Mouse (Mus musculus): Measurements from ENCODE around the gene Acaa1a. TPM values are rescaled to one million over a fixed set of nuclear protein-coding genes. Genes with fewer than 3 reads are reported as not detected.

The Acaa1a gene
- polyA plus RNA-seq, 1 experiment from 2014 or later, result 72.6 TPM

GRCm38 (mm10) chr9:119371251-119371650, 31.8 kb downstream of the Acaa1a start:
- H3K4me1 ChIP-seq, result no peaks in the 10 kb centered on the region
- no peaks in the 10 kb centered on the region for H3K9me3 ChIP-seq
- H3K4me3 ChIP-seq, result no peak overlapping the region
- DNase-seq (ENCODE audit: extremely low spot score, low spot score), result no peak
- no peak overlapping the region for H3K27ac ChIP-seq
- 75% methylated on average over 4 of the region's 4 CpGs for WGBS
- H3K27me3 ChIP-seq (ENCODE audit: poor library complexity, severe bottlenecking), result no peaks in the 10 kb centered on the region
- H3K36me3 ChIP-seq (replicated peaks), result peaks cover 70% of the 10 kb centered on the region

GRCm38 (mm10) chr9:119375008-119375407, 35.5 kb downstream of the Acaa1a start:
- DNase-seq (ENCODE audit: extremely low spot score, low spot score), result no peak
- 75% methylated on average over 3 of the region's 3 CpGs for WGBS
- H3K4me1 ChIP-seq, result no peaks in the 10 kb centered on the region
- no peak overlapping the region for H3K4me3 ChIP-seq
- H3K27ac ChIP-seq, result no peak overlapping the region
- H3K36me3 ChIP-seq (replicated peaks), result peaks cover 75% of the 10 kb centered on the region
- no peaks in the 10 kb centered on the region for H3K27me3 ChIP-seq (ENCODE audit: poor library complexity, severe bottlenecking)
- H3K9me3 ChIP-seq, result no peaks in the 10 kb centered on the region

- Histone ChIP-seq H3K4me3 (no peak overlapping the region), H3K9me3 (no peaks in the 10 kb centered on the region), H3K36me3 (replicated peaks) (peaks cover 77% of the 10 kb centered on the region), H3K4me1 (no peaks in the 10 kb centered on the region), H3K27ac (no peak overlapping the region), H3K27me3 (ENCODE audit: poor library complexity, severe bottlenecking) (no peaks in the 10 kb centered on the region)
- DNase-seq (ENCODE audit: extremely low spot score, low spot score), result no peak
- 76% methylated on average over 6 of the region's 6 CpGs for whole genome bisulfite sequencing
These were observed 36.1 kb downstream of the Acaa1a start for GRCm38 (mm10) chr9:119375556-119375955.

- no peaks in the 10 kb centered on the region for H3K4me1 ChIP-seq
- no peaks in the 10 kb centered on the region for H3K27me3 ChIP-seq (ENCODE audit: poor library complexity, severe bottlenecking)
- no peak overlapping the region for H3K27ac ChIP-seq
- 95% methylated on average over 4 of the region's 4 CpGs for WGBS
- H3K4me3 ChIP-seq, result no peak overlapping the region
- no peak for DNase-seq (ENCODE audit: extremely low spot score, low spot score)
- no peaks in the 10 kb centered on the region for H3K9me3 ChIP-seq
- H3K36me3 ChIP-seq (replicated peaks), result peaks cover 85% of the 10 kb centered on the region
These were observed 38.8 kb downstream of the Acaa1a start for GRCm38 (mm10) chr9:119378231-119378630.

- 66% methylated on average over 6 of the region's 6 CpGs for WGBS
- no peaks in the 10 kb centered on the region for H3K27me3 ChIP-seq (ENCODE audit: poor library complexity, severe bottlenecking)
- no peak for DNase-seq (ENCODE audit: extremely low spot score, low spot score)
- H3K4me3 ChIP-seq, result no peak overlapping the region
- H3K9me3 ChIP-seq, result peaks cover 7% of the 10 kb centered on the region; the same call in 1 of the 2 replicates
- H3K36me3 ChIP-seq (replicated peaks), result peaks cover 88% of the 10 kb centered on the region
- H3K27ac ChIP-seq, result no peak overlapping the region
- H3K4me1 ChIP-seq, result no peaks in the 10 kb centered on the region
These were observed 43.1 kb downstream of the Acaa1a start for GRCm38 (mm10) chr9:119382603-119383002.

- Histone ChIP-seq H3K27ac (no peak overlapping the region), H3K27me3 (ENCODE audit: poor library complexity, severe bottlenecking) (no peaks in the 10 kb centered on the region), H3K9me3 (peaks cover 7% of the 10 kb centered on the region; the same call in 1 of the 2 replicates), H3K4me1 (no peaks in the 10 kb centered on the region), H3K4me3 (no peak overlapping the region), H3K36me3 (replicated peaks) (peaks cover 63% of the 10 kb centered on the region)
- no peak for DNase-seq (ENCODE audit: extremely low spot score, low spot score)
- WGBS, result 64% methylated on average over 5 of the region's 5 CpGs
These were observed 49.5 kb downstream of the Acaa1a start for GRCm38 (mm10) chr9:119388956-119389355.

GRCm38 (mm10) chr9:119390214-119390613, 50.7 kb downstream of the Acaa1a start:
- Histone ChIP-seq H3K27me3 (ENCODE audit: poor library complexity, severe bottlenecking) (no peaks in the 10 kb centered on the region), H3K9me3 (peaks cover under 1% of the 10 kb centered on the region; the same call in 1 of the 2 replicates), H3K27ac (no peak overlapping the region), H3K36me3 (replicated peaks) (peaks cover 54% of the 10 kb centered on the region), H3K4me1 (no peaks in the 10 kb centered on the region), H3K4me3 (no peak overlapping the region)
- 88% methylated on average over 2 of the region's 2 CpGs for WGBS
- no peak for DNase-seq (ENCODE audit: extremely low spot score, low spot score)

GRCm38 (mm10) chr9:119394808-119395207, 55.3 kb downstream of the Acaa1a start:
- WGBS, result 86% methylated on average over 1 of the region's 1 CpGs

More at GRCm38 (mm10) chr9:119394808-119395207, 55.3 kb downstream of the Acaa1a start:
- no peak overlapping the region for H3K4me3 ChIP-seq
- H3K36me3 ChIP-seq (replicated peaks), result peaks cover 24% of the 10 kb centered on the region
- H3K27ac ChIP-seq, result no peak overlapping the region
- no peaks in the 10 kb centered on the region for H3K4me1 ChIP-seq
- H3K27me3 ChIP-seq (ENCODE audit: poor library complexity, severe bottlenecking), result no peaks in the 10 kb centered on the region
- no peak for DNase-seq (ENCODE audit: extremely low spot score, low spot score)
- no peaks in the 10 kb centered on the region for H3K9me3 ChIP-seq

Other genes starting within 250 kb of the Acaa1a start
- 13.0 and 13.7 TPM in 2 replicates for gene Plcd1, start 246.2 kb upstream of the Acaa1a start, polyA plus RNA-seq (2016; fragmentation: Nextera tagmentation; extraction: Ambion mirVana)
- gene Dlec1, start 237.2 kb upstream of the Acaa1a start, polyA plus RNA-seq (2016; fragmentation: Nextera tagmentation; extraction: Ambion mirVana), result 1.1 and 2.1 TPM in 2 replicates
- gene Acaa1b, start 182.6 kb upstream of the Acaa1a start, polyA plus RNA-seq (2016; fragmentation: Nextera tagmentation; extraction: Ambion mirVana), result 1.6 and 1.8 TPM in 2 replicates
- not detected in 2 replicates for gene Gm47289, start 180.5 kb upstream of the Acaa1a start, polyA plus RNA-seq (2016; fragmentation: Nextera tagmentation; extraction: Ambion mirVana)
- not detected in 2 replicates for gene Slc22a13, start 130.6 kb upstream of the Acaa1a start, polyA plus RNA-seq (2016; fragmentation: Nextera tagmentation; extraction: Ambion mirVana)
- 14.2 and 14.3 TPM in 2 replicates for gene Oxsr1, start 17.2 kb upstream of the Acaa1a start, polyA plus RNA-seq (2016; fragmentation: Nextera tagmentation; extraction: Ambion mirVana)
- 9.1 and 9.5 TPM in 2 replicates for gene Myd88, start 1.7 kb downstream of the Acaa1a start, polyA plus RNA-seq (2016; fragmentation: Nextera tagmentation; extraction: Ambion mirVana)
- gene Xylb, start 17.7 kb downstream of the Acaa1a start, polyA plus RNA-seq (2016; fragmentation: Nextera tagmentation; extraction: Ambion mirVana), result 12.6 and 12.9 TPM in 2 replicates
- not detected in 2 replicates for gene Slc22a14, start 25.9 kb downstream of the Acaa1a start, polyA plus RNA-seq (2016; fragmentation: Nextera tagmentation; extraction: Ambion mirVana)
- 66.0 and 70.6 TPM in 2 replicates for gene Acvr2b, start 62.4 kb downstream of the Acaa1a start, polyA plus RNA-seq (2016; fragmentation: Nextera tagmentation; extraction: Ambion mirVana)
- 36.5 and 37.8 TPM in 2 replicates for gene Exog, start 105.3 kb downstream of the Acaa1a start, polyA plus RNA-seq (2016; fragmentation: Nextera tagmentation; extraction: Ambion mirVana)
- 2.9 and 3.6 TPM in 2 replicates for gene Scn5a, start 239.3 kb downstream of the Acaa1a start, polyA plus RNA-seq (2016; fragmentation: Nextera tagmentation; extraction: Ambion mirVana)